Mouse (Mus musculus): ENCODE results near the gene Ext2. TPM values are rescaled to one million over a fixed set of nuclear protein-coding genes. Genes with fewer than 3 reads are reported as not detected.

The Ext2 gene
- polyA plus RNA-seq, 1 experiment from 2014 or later: 69.7 TPM

- ATAC-seq (ENCODE audit: low FRiP score): no peak
- no peak overlapping the region for H3K4me2 ChIP-seq
- peaks cover 8% of the 10 kb centered on the region; the same call in 1 of the 2 replicates for H3K4me1 ChIP-seq
- H3K4me3 ChIP-seq (replicated peaks): no peak overlapping the region
- peaks cover 17% of the 10 kb centered on the region; the same call in 1 of the 2 replicates for H3K27me3 ChIP-seq (replicated peaks)
- WGBS: 17% methylated on average over 16 of the region's 16 CpGs
- H3K36me3 ChIP-seq: no peaks in the 10 kb centered on the region
- H3K9ac ChIP-seq (replicated peaks): no peak overlapping the region
- no peaks in the 10 kb centered on the region for H3K9me3 ChIP-seq (replicated peaks)
- H3K27ac ChIP-seq (replicated peaks): no peak overlapping the region
Measured at GRCm38 (mm10) chr2:93662240-93662865, 160.0 kb downstream of the Ext2 start.

GRCm38 (mm10) chr2:93661096-93661495 is 161.3 kb downstream of the Ext2 start:
- no peak overlapping the region for H3K27ac ChIP-seq (replicated peaks)
- H3K9ac ChIP-seq (replicated peaks): no peak overlapping the region
- H3K27me3 ChIP-seq (replicated peaks): peaks cover 19% of the 10 kb centered on the region; the same call in 1 of the 2 replicates
- no peak overlapping the region for H3K4me3 ChIP-seq (replicated peaks)
- no peak overlapping the region for H3K4me2 ChIP-seq
- no peaks in the 10 kb centered on the region for H3K36me3 ChIP-seq
- H3K9me3 ChIP-seq (replicated peaks): no peaks in the 10 kb centered on the region
- ATAC-seq (ENCODE audit: low FRiP score): no peak
- H3K4me1 ChIP-seq: peaks cover 8% of the 10 kb centered on the region; the same call in 1 of the 2 replicates
- WGBS: 82% methylated on average over 6 of the region's 6 CpGs

- Histone ChIP-seq H3K27me3 (replicated peaks) (peaks cover 21% of the 10 kb centered on the region; the same call in 1 of the 2 replicates), H3K27ac (replicated peaks) (no peak overlapping the region), H3K36me3 (no peaks in the 10 kb centered on the region), H3K9me3 (replicated peaks) (no peaks in the 10 kb centered on the region), H3K4me2 (no peak overlapping the region), H3K4me1 (peaks cover 8% of the 10 kb centered on the region; the same call in 1 of the 2 replicates), H3K9ac (replicated peaks) (no peak overlapping the region), H3K4me3 (replicated peaks) (no peak overlapping the region)
- 0 out of 2 replicates have a peak, but pooled peaks have one; percentile 22 for ATAC-seq (ENCODE audit: low FRiP score)
- 74% methylated on average over 6 of the region's 6 CpGs for WGBS
Measured at GRCm38 (mm10) chr2:93659705-93660308, 162.6 kb downstream of the Ext2 start.

- no peak for ATAC-seq (ENCODE audit: low FRiP score)
- H3K4me3 ChIP-seq (replicated peaks): no peak overlapping the region
- H3K4me2 ChIP-seq: no peak overlapping the region
- H3K27ac ChIP-seq (replicated peaks): no peak overlapping the region
- 35% methylated on average over 3 of the region's 3 CpGs for WGBS
- H3K9me3 ChIP-seq (replicated peaks): no peaks in the 10 kb centered on the region
- H3K36me3 ChIP-seq: no peaks in the 10 kb centered on the region
- peaks cover 21% of the 10 kb centered on the region; the same call in 1 of the 2 replicates for H3K27me3 ChIP-seq (replicated peaks)
- H3K4me1 ChIP-seq: peaks cover 8% of the 10 kb centered on the region; the same call in 1 of the 2 replicates
- no peak overlapping the region for H3K9ac ChIP-seq (replicated peaks)
Measured at GRCm38 (mm10) chr2:93659004-93659403, 163.4 kb downstream of the Ext2 start.

- no peak overlapping the region for H3K27ac ChIP-seq (replicated peaks)
- no peak for ATAC-seq (ENCODE audit: low FRiP score)
- no peaks in the 10 kb centered on the region for H3K4me1 ChIP-seq
- WGBS: 67% methylated on average over 11 of the region's 11 CpGs
- H3K9me3 ChIP-seq (replicated peaks): no peaks in the 10 kb centered on the region
- H3K4me2 ChIP-seq: no peak overlapping the region
- no peaks in the 10 kb centered on the region for H3K36me3 ChIP-seq
- no peak overlapping the region for H3K9ac ChIP-seq (replicated peaks)
- H3K4me3 ChIP-seq (replicated peaks): no peak overlapping the region
- peaks cover 38% of the 10 kb centered on the region for H3K27me3 ChIP-seq (replicated peaks)
Measured at GRCm38 (mm10) chr2:93654336-93655055, 167.9 kb downstream of the Ext2 start.

GRCm38 (mm10) chr2:93649243-93649870 is 173.0 kb downstream of the Ext2 start:
- Histone ChIP-seq H3K4me2 (no peak overlapping the region), H3K9me3 (replicated peaks) (no peaks in the 10 kb centered on the region), H3K27ac (replicated peaks) (no peak overlapping the region), H3K4me1 (peaks cover 8% of the 10 kb centered on the region), H3K9ac (replicated peaks) (no peak overlapping the region), H3K27me3 (replicated peaks) (peaks cover 68% of the 10 kb centered on the region), H3K4me3 (replicated peaks) (no peak overlapping the region), H3K36me3 (no peaks in the 10 kb centered on the region)
- no peak for ATAC-seq (ENCODE audit: low FRiP score)
- WGBS: 35% methylated on average over 4 of the region's 4 CpGs

GRCm38 (mm10) chr2:93647924-93648575 is 174.3 kb downstream of the Ext2 start:
- Histone ChIP-seq H3K4me1 (peaks cover 13% of the 10 kb centered on the region), H3K27me3 (replicated peaks) (peaks cover 80% of the 10 kb centered on the region), H3K36me3 (no peaks in the 10 kb centered on the region), H3K4me2 (no peak overlapping the region), H3K4me3 (replicated peaks) (no peak overlapping the region), H3K9ac (replicated peaks) (no peak overlapping the region), H3K9me3 (replicated peaks) (no peaks in the 10 kb centered on the region), H3K27ac (replicated peaks) (no peak overlapping the region)
- ATAC-seq (ENCODE audit: low FRiP score): no peak
- 2% methylated on average over 20 of the region's 20 CpGs for WGBS

- no peak overlapping the region; the same call in 1 of the 2 replicates for H3K4me3 ChIP-seq (replicated peaks)
- H3K9me3 ChIP-seq (replicated peaks): no peaks in the 10 kb centered on the region
- H3K27me3 ChIP-seq (replicated peaks): peaks cover 85% of the 10 kb centered on the region
- peak overlapping the region; percentile 27; the same call in 1 of the 2 replicates for H3K4me2 ChIP-seq
- peaks cover 20% of the 10 kb centered on the region for H3K4me1 ChIP-seq
- H3K36me3 ChIP-seq: no peaks in the 10 kb centered on the region
- WGBS: under 1% methylated on average over 44 of the region's 44 CpGs
- H3K9ac ChIP-seq (replicated peaks): no peak overlapping the region
- no peak for ATAC-seq (ENCODE audit: low FRiP score)
- H3K27ac ChIP-seq (replicated peaks): no peak overlapping the region
Measured at GRCm38 (mm10) chr2:93647051-93647923, 175.1 kb downstream of the Ext2 start.

- Histone ChIP-seq H3K4me1 (peaks cover 28% of the 10 kb centered on the region), H3K27ac (replicated peaks) (no peak overlapping the region), H3K9ac (replicated peaks) (no peak overlapping the region), H3K36me3 (no peaks in the 10 kb centered on the region), H3K9me3 (replicated peaks) (no peaks in the 10 kb centered on the region; the same call in 1 of the 2 replicates), H3K4me2 (peak overlapping the region; percentile 18; the same call in 1 of the 2 replicates), H3K4me3 (replicated peaks) (no peak overlapping the region; the same call in 1 of the 2 replicates), H3K27me3 (replicated peaks) (peaks cover 88% of the 10 kb centered on the region)
- ATAC-seq (ENCODE audit: low FRiP score): no peak
- 4% methylated on average over 33 of the region's 33 CpGs for WGBS
Measured at GRCm38 (mm10) chr2:93645626-93646320, 176.6 kb downstream of the Ext2 start.

GRCm38 (mm10) chr2:93645197-93645596 is 177.2 kb downstream of the Ext2 start:
- ATAC-seq (ENCODE audit: low FRiP score): no peak
- no peak overlapping the region for H3K9ac ChIP-seq (replicated peaks)
- no peak overlapping the region for H3K4me3 ChIP-seq (replicated peaks)
- peaks cover 28% of the 10 kb centered on the region for H3K4me1 ChIP-seq
- no peaks in the 10 kb centered on the region for H3K36me3 ChIP-seq
- peaks cover 88% of the 10 kb centered on the region for H3K27me3 ChIP-seq (replicated peaks)
- H3K4me2 ChIP-seq: no peak overlapping the region
- H3K27ac ChIP-seq (replicated peaks): no peak overlapping the region
- 19% methylated on average over 10 of the region's 10 CpGs for WGBS
- no peaks in the 10 kb centered on the region; the same call in 1 of the 2 replicates for H3K9me3 ChIP-seq (replicated peaks)

All from neural tube, embryonic 15.5 days (tissue).